In the genomic region with DNA sequence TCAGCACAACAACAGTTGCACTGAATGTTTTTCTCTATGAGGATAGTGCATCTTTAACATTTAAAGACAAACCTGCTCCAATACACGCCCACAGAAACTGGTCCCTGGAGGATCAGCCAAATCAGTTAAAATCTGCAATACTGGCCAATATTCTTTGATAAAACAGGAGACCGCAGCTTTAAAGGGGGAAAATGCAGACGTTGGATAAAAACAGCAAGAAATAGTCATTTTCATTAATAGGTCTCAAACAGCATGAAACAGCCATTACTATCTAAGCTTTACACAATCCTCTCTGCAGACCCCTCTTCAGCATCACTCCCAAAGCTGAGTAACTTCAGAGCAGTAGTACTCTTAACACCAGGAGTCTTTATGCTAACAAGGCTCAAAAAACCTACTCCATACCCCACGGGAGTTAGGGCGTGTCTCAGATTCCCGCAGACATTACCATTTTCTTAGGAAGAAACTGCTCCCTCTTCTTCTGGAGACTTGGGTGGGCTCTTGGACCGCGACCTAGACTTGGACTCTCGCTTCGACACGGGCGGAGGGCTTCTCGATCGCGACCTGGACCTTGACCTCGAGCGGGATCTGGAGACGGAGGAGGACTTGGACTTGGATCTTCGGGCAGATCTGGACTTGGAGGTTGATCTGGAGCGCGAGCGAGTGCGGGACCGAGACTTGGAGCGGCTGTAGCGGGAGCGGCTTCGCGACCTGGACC, we compare ENCODE assay signal across 8 mouse cellular contexts. TPM values are rescaled to one million over a fixed set of nuclear protein-coding genes. Genes with fewer than 3 reads are reported as not detected.
A peak's percentile ranks its signal among the peaks of the same experiment; 100 is the strongest.
DNase-seq lines count a peak whose midpoint lies in the region; ATAC-seq and TF ChIP-seq lines count a peak whose summit lies in the region.

No protein-coding gene starts in this region.

- H3K27ac ChIP-seq in neural tube, embryonic 11.5 days (ENCODE audit: low read depth, low read length): peak overlapping the region; percentile 97
- H3K27ac ChIP-seq in hindbrain, postnatal 0 days: peak overlapping the region; percentile 99
- peak overlapping the region; percentile 96 for H3K27ac ChIP-seq in midbrain, embryonic 12.5 days (replicated peaks)

- no peaks in the 10 kb centered on the region for H3K9me3 ChIP-seq in neural tube, embryonic 11.5 days (ENCODE audit: control insufficient read depth, low read length)
- H3K9me3 ChIP-seq in hindbrain, postnatal 0 days (ENCODE audit: low read length): no peaks in the 10 kb centered on the region
- no peaks in the 10 kb centered on the region for H3K9me3 ChIP-seq in midbrain, embryonic 12.5 days

- TF ChIP-seq CTCF in hindbrain, postnatal 0 days (IDR thresholded peaks at IDR 0.05; ENCODE audit: low read depth): no peak

- DNase-seq in adrenal gland, postnatal 4 days (ENCODE audit: low spot score in 2 of 2): peak; percentile 19 to 26
- DNase-seq in adrenal gland, postnatal 25 days: no peak
- DNase-seq in neural tube, embryonic 11.5 days (ENCODE audit: low spot score): no peak
- no peak for DNase-seq in neural tube, embryonic 10.5 days (ENCODE audit: extremely low spot score, low spot score)
- DNase-seq in hindbrain, postnatal 0 days (ENCODE audit: low spot score): peak; percentile 44
- no peak for DNase-seq in spleen, adult 18-20 months
- DNase-seq in left cerebral cortex, postnatal 36 days (ENCODE audit: low spot score in 2 of 2): no peak

- H3K27me3 ChIP-seq in neural tube, embryonic 11.5 days (ENCODE audit: control insufficient read depth, insufficient read depth, low read length): no peaks in the 10 kb centered on the region
- H3K27me3 ChIP-seq in hindbrain, postnatal 0 days (ENCODE audit: insufficient read depth, low read length): no peaks in the 10 kb centered on the region
- no peaks in the 10 kb centered on the region for H3K27me3 ChIP-seq in midbrain, embryonic 12.5 days

- peak overlapping the region; percentile 73 for H3K4me3 ChIP-seq in neural tube, embryonic 11.5 days (ENCODE audit: low read depth, low read length)
- peak overlapping the region; percentile 96 for H3K4me3 ChIP-seq in hindbrain, postnatal 0 days (ENCODE audit: low read length)
- H3K4me3 ChIP-seq in midbrain, embryonic 12.5 days: peak overlapping the region; percentile 92

- peak overlapping the region; percentile 97 for H3K9ac ChIP-seq in neural tube, embryonic 11.5 days (ENCODE audit: low read length)
- peak overlapping the region; percentile 90 for H3K9ac ChIP-seq in hindbrain, postnatal 0 days (replicated peaks; ENCODE audit: low read length)
- peak overlapping the region; percentile 99 for H3K9ac ChIP-seq in midbrain, embryonic 12.5 days (replicated peaks)

- no peaks in the 10 kb centered on the region for H3K36me3 ChIP-seq in neural tube, embryonic 11.5 days (ENCODE audit: control insufficient read depth, insufficient read depth, low read length)
- no peaks in the 10 kb centered on the region for H3K36me3 ChIP-seq in hindbrain, postnatal 0 days (ENCODE audit: insufficient read depth, low read length)
- H3K36me3 ChIP-seq in midbrain, embryonic 12.5 days: peaks cover 34% of the 10 kb centered on the region

- 1% methylated on average over 29 of the region's 29 CpGs for WGBS in neural tube, embryonic 11.5 days
- under 1% methylated on average over 28 of the region's 29 CpGs for WGBS in hindbrain, postnatal 0 days
- WGBS in midbrain, embryonic 12.5 days: under 1% methylated on average over 26 of the region's 29 CpGs

- peak overlapping the region; percentile 87 for H3K4me2 ChIP-seq in neural tube, embryonic 11.5 days (ENCODE audit: low read depth)
- peak overlapping the region; percentile 92 for H3K4me2 ChIP-seq in hindbrain, postnatal 0 days (ENCODE audit: low read depth, low read length)
- H3K4me2 ChIP-seq in midbrain, embryonic 12.5 days (replicated peaks): peak overlapping the region; percentile 84

- H3K4me1 ChIP-seq in neural tube, embryonic 11.5 days (ENCODE audit: control insufficient read depth, insufficient read depth, low read length): peaks cover 16% of the 10 kb centered on the region
- H3K4me1 ChIP-seq in hindbrain, postnatal 0 days (ENCODE audit: insufficient read depth, low read length): no peaks in the 10 kb centered on the region; the same call in none of the 2 replicates
- H3K4me1 ChIP-seq in midbrain, embryonic 12.5 days: peaks cover 22% of the 10 kb centered on the region

- intact Hi-C loops in left cerebral cortex, postnatal 36 days (cut with DNase I): no loop called here

- ATAC-seq in neural tube, embryonic 11.5 days (ENCODE audit: insufficient read depth, low FRiP score, low TSS enrichment): no peak
- ATAC-seq in hindbrain, postnatal 0 days: no peak
- ATAC-seq in midbrain, embryonic 12.5 days (ENCODE audit: low FRiP score, low read depth): no peak

RNA-seq across cellular contexts. Expression of gene Mfsd11, which starts 0.5 kb away (rescaled TPM):
- total RNA-seq in adrenal gland, postnatal 4 days (2021): 10 to 100 TPM; 40.9 to 43.9 TPM
- total RNA-seq in adrenal gland, postnatal 25 days (2021): 39.6 and 41.7 TPM in 2 replicates
- polyA plus RNA-seq in neural tube, embryonic 11.5 days (2014; fragmentation: Nextera tagmentation; extraction: Ambion mirVana): 33.2 and 41.1 TPM in 2 replicates
- total RNA-seq in hindbrain, postnatal 0 days (2014; rRNA removed): 38.7 and 45.6 TPM in 2 replicates
- polyA plus RNA-seq in hindbrain, postnatal 0 days (2015; fragmentation: Nextera tagmentation; extraction: Ambion mirVana): 56.8 and 62.8 TPM in 2 replicates
- polyA plus RNA-seq in midbrain, embryonic 12.5 days (2016; fragmentation: Nextera tagmentation; extraction: Ambion mirVana): 38.9 and 46.3 TPM in 2 replicates
- 10 to 100 TPM; 33.2 to 41.6 TPM for total RNA-seq in left cerebral cortex, postnatal 36 days (2021)

RNA-seq across cellular contexts. Expression of gene Srsf2, which starts 1.2 kb away (rescaled TPM):
- total RNA-seq in adrenal gland, postnatal 4 days (2021): 100 to 1,000 TPM; 336 to 337 TPM
- 254 and 258 TPM in 2 replicates for total RNA-seq in adrenal gland, postnatal 25 days (2021)
- polyA plus RNA-seq in neural tube, embryonic 11.5 days (2014; fragmentation: Nextera tagmentation; extraction: Ambion mirVana): 917 and 938 TPM in 2 replicates
- 228 and 253 TPM in 2 replicates for total RNA-seq in hindbrain, postnatal 0 days (2014; rRNA removed)
- polyA plus RNA-seq in hindbrain, postnatal 0 days (2015; fragmentation: Nextera tagmentation; extraction: Ambion mirVana): 454 and 491 TPM in 2 replicates
- polyA plus RNA-seq in midbrain, embryonic 12.5 days (2016; fragmentation: Nextera tagmentation; extraction: Ambion mirVana): 848 and 913 TPM in 2 replicates
- total RNA-seq in left cerebral cortex, postnatal 36 days (2021): 100 to 1,000 TPM; 137 to 155 TPM

RNA-seq across cellular contexts. Expression of gene Jmjd6, which starts 8.5 kb away (rescaled TPM):
- total RNA-seq in adrenal gland, postnatal 4 days (2021): 10 to 100 TPM; 38.6 to 39.2 TPM
- total RNA-seq in adrenal gland, postnatal 25 days (2021): 28.4 and 38.5 TPM in 2 replicates
- 86.0 and 88.4 TPM in 2 replicates for polyA plus RNA-seq in neural tube, embryonic 11.5 days (2014; fragmentation: Nextera tagmentation; extraction: Ambion mirVana)
- total RNA-seq in hindbrain, postnatal 0 days (2014; rRNA removed): 31.9 and 37.5 TPM in 2 replicates
- 48.1 and 48.6 TPM in 2 replicates for polyA plus RNA-seq in hindbrain, postnatal 0 days (2015; fragmentation: Nextera tagmentation; extraction: Ambion mirVana)
- 92.8 and 95.2 TPM in 2 replicates for polyA plus RNA-seq in midbrain, embryonic 12.5 days (2016; fragmentation: Nextera tagmentation; extraction: Ambion mirVana)
- total RNA-seq in left cerebral cortex, postnatal 36 days (2021): 10 to 100 TPM; 28.4 to 29.1 TPM

RNA-seq across cellular contexts. Expression of gene Mettl23, which starts 8.7 kb away (rescaled TPM):
- total RNA-seq in adrenal gland, postnatal 4 days (2021): 10 to 100 TPM; 34.1 to 34.2 TPM
- total RNA-seq in adrenal gland, postnatal 25 days (2021): 21.7 and 29.6 TPM in 2 replicates
- polyA plus RNA-seq in neural tube, embryonic 11.5 days (2014; fragmentation: Nextera tagmentation; extraction: Ambion mirVana): 61.2 and 63.6 TPM in 2 replicates
- 30.1 and 43.2 TPM in 2 replicates for total RNA-seq in hindbrain, postnatal 0 days (2014; rRNA removed)
- polyA plus RNA-seq in hindbrain, postnatal 0 days (2015; fragmentation: Nextera tagmentation; extraction: Ambion mirVana): 50.8 and 54.4 TPM in 2 replicates
- polyA plus RNA-seq in midbrain, embryonic 12.5 days (2016; fragmentation: Nextera tagmentation; extraction: Ambion mirVana): 71.3 and 72.3 TPM in 2 replicates
- 10 to 100 TPM; 24.4 to 29.5 TPM for total RNA-seq in left cerebral cortex, postnatal 36 days (2021)

RNA-seq across cellular contexts. Expression of gene Mxra7, which starts 23.9 kb away (rescaled TPM):
- 10 to 100 TPM; 53.5 to 64.9 TPM for total RNA-seq in adrenal gland, postnatal 4 days (2021)
- total RNA-seq in adrenal gland, postnatal 25 days (2021): 26.0 and 44.7 TPM in 2 replicates
- polyA plus RNA-seq in neural tube, embryonic 11.5 days (2014; fragmentation: Nextera tagmentation; extraction: Ambion mirVana): 46.0 and 51.1 TPM in 2 replicates
- total RNA-seq in hindbrain, postnatal 0 days (2014; rRNA removed): 36.6 and 38.3 TPM in 2 replicates
- polyA plus RNA-seq in hindbrain, postnatal 0 days (2015; fragmentation: Nextera tagmentation; extraction: Ambion mirVana): 41.9 and 50.2 TPM in 2 replicates
- polyA plus RNA-seq in midbrain, embryonic 12.5 days (2016; fragmentation: Nextera tagmentation; extraction: Ambion mirVana): 44.2 and 45.2 TPM in 2 replicates
- 10 to 100 TPM; 15.4 to 18.3 TPM for total RNA-seq in left cerebral cortex, postnatal 36 days (2021)

Comparison
In these comparisons a context has a peak if more than half of its experiments do, and no peak if none do; other contexts are left out.
1. DNase-seq: peak in adrenal gland, postnatal 4 days (2 of 2) and hindbrain, postnatal 0 days (single experiment); none in adrenal gland, postnatal 25 days (single experiment), neural tube, embryonic 11.5 days (single experiment), neural tube, embryonic 10.5 days (single experiment), spleen, adult 18-20 months (0 of 2) and left cerebral cortex, postnatal 36 days (0 of 2).
2. Peak in every context shown above with its lines, with median percentiles within 50 percentile points of each other: H3K27ac ChIP-seq, H3K4me2 ChIP-seq, H3K4me3 ChIP-seq and H3K9ac ChIP-seq.